Mouse (Mus musculus): ENCODE results near the gene Col28a1.

- TF ChIP-seq CTCF (IDR thresholded peaks at IDR 0.05; ENCODE audit: borderline replicate concordance, insufficient read depth, low read length) (no peak), POLR2A (IDR thresholded peaks at IDR 0.05; ENCODE audit: low read depth, low read length) (no peak)
These were observed 35.3 kb downstream of the Col28a1 start for GRCm38 (mm10) chr6:8157121-8157520.

All from embryonic fibroblast, embryonic 13.5 days (primary cell).